Mouse (Mus musculus): ENCODE results near the gene Ptms. TPM values are rescaled to one million over a fixed set of nuclear protein-coding genes. Genes with fewer than 3 reads are reported as not detected.
A peak's percentile ranks its signal among the peaks of the same experiment; 100 is the strongest.

The Ptms gene
- polyA plus RNA-seq, 1 experiment from 2014 or later, result 349 TPM

- Histone ChIP-seq H3K36me3 (peaks cover 28% of the 10 kb centered on the region), H3K4me2 (peak overlapping the region; percentile 91), H3K9ac (peak overlapping the region; percentile 99), H3K4me1 (peaks cover 63% of the 10 kb centered on the region), H3K9me3 (no peaks in the 10 kb centered on the region), H3K27me3 (peaks cover 7% of the 10 kb centered on the region), H3K27ac (peak overlapping the region; percentile 100), H3K4me3 (peak overlapping the region; percentile 91)
- ATAC-seq (ENCODE audit: insufficient number of reproducible peaks, insufficient read depth, low FRiP score, low TSS enrichment, low read depth), result no peak
- 13% methylated on average over 22 of the region's 22 CpGs for WGBS
Measured at GRCm38 (mm10) chr6:124915160-124915941, 4.6 kb downstream of the Ptms start.

- 84% methylated on average over 7 of the region's 7 CpGs for WGBS
- no peak for ATAC-seq (ENCODE audit: insufficient number of reproducible peaks, insufficient read depth, low FRiP score, low TSS enrichment, low read depth)
- H3K4me2 ChIP-seq, result peak overlapping the region; percentile 91
- peaks cover 66% of the 10 kb centered on the region for H3K4me1 ChIP-seq
- peak overlapping the region; percentile 99; the same call in 1 of the 2 replicates for H3K9ac ChIP-seq
- H3K36me3 ChIP-seq, result peaks cover 28% of the 10 kb centered on the region
- no peaks in the 10 kb centered on the region for H3K9me3 ChIP-seq
- peaks cover 13% of the 10 kb centered on the region for H3K27me3 ChIP-seq
- peak overlapping the region; percentile 100; the same call in 1 of the 2 replicates for H3K27ac ChIP-seq
- H3K4me3 ChIP-seq, result peak overlapping the region; percentile 91; the same call in 1 of the 2 replicates
Measured at GRCm38 (mm10) chr6:124914511-124914910, 5.4 kb downstream of the Ptms start.

GRCm38 (mm10) chr6:124913721-124914285 lies 6.1 kb downstream of the Ptms start:
- H3K4me3 ChIP-seq, result no peak overlapping the region
- peaks cover 28% of the 10 kb centered on the region for H3K36me3 ChIP-seq
- no peak overlapping the region for H3K9ac ChIP-seq
- H3K4me2 ChIP-seq, result 0 out of 2 replicates have a peak overlapping the region, but pooled peaks have one; percentile 2
- H3K27ac ChIP-seq, result 0 out of 2 replicates have a peak overlapping the region, but pooled peaks have one; percentile 11
- no peaks in the 10 kb centered on the region for H3K9me3 ChIP-seq
- ATAC-seq (ENCODE audit: insufficient number of reproducible peaks, insufficient read depth, low FRiP score, low TSS enrichment, low read depth), result no peak
- 45% methylated on average over 14 of the region's 14 CpGs for WGBS
- peaks cover 60% of the 10 kb centered on the region for H3K4me1 ChIP-seq
- H3K27me3 ChIP-seq, result peaks cover 17% of the 10 kb centered on the region

GRCm38 (mm10) chr6:124913214-124913613 lies 6.7 kb downstream of the Ptms start:
- H3K27ac ChIP-seq, result peak overlapping the region; percentile 3; the same call in 1 of the 2 replicates
- peaks cover 28% of the 10 kb centered on the region for H3K36me3 ChIP-seq
- 68% methylated on average over 6 of the region's 6 CpGs for WGBS

GRCm38 (mm10) chr6:124911533-124912218 lies 8.2 kb downstream of the Ptms start, which contains the start of gene Lag3:
TSS of gene Lag3 (minus strand) at chr6:124911705.
- peaks cover 28% of the 10 kb centered on the region for H3K36me3 ChIP-seq
- H3K9me3 ChIP-seq, result no peaks in the 10 kb centered on the region
- no peak for ATAC-seq (ENCODE audit: insufficient number of reproducible peaks, insufficient read depth, low FRiP score, low TSS enrichment, low read depth)
- 0 out of 2 replicates have a peak within 1 kb of the TSS, but pooled peaks have one; percentile 32 for H3K9ac ChIP-seq
- 20% methylated on average over 12 of the region's 13 CpGs for WGBS
- H3K27ac ChIP-seq, result peak within 1 kb of the TSS; percentile 55; the same call in 1 of the 2 replicates
- peak within 1 kb of the TSS; percentile 40 for H3K4me2 ChIP-seq
- H3K4me1 ChIP-seq, result peaks cover 52% of the 10 kb centered on the region
- H3K27me3 ChIP-seq, result peaks cover 17% of the 10 kb centered on the region
- no peak within 1 kb of the TSS for H3K4me3 ChIP-seq

More at GRCm38 (mm10) chr6:124913214-124913613, 6.7 kb downstream of the Ptms start:
- H3K9ac ChIP-seq, result no peak overlapping the region
- no peak overlapping the region for H3K4me3 ChIP-seq
- H3K27me3 ChIP-seq, result peaks cover 17% of the 10 kb centered on the region
- peaks cover 54% of the 10 kb centered on the region for H3K4me1 ChIP-seq
- no peaks in the 10 kb centered on the region for H3K9me3 ChIP-seq
- H3K4me2 ChIP-seq, result no peak overlapping the region
- no peak for ATAC-seq (ENCODE audit: insufficient number of reproducible peaks, insufficient read depth, low FRiP score, low TSS enrichment, low read depth)

GRCm38 (mm10) chr6:124910032-124910431 lies 9.9 kb downstream of the Ptms start:
- Histone ChIP-seq H3K4me3 (peak overlapping the region; percentile 26), H3K27ac (no peak overlapping the region), H3K9ac (peak overlapping the region; percentile 66), H3K4me2 (peak overlapping the region; percentile 57), H3K27me3 (peaks cover 17% of the 10 kb centered on the region), H3K4me1 (peaks cover 44% of the 10 kb centered on the region), H3K9me3 (no peaks in the 10 kb centered on the region), H3K36me3 (peaks cover 27% of the 10 kb centered on the region)
- WGBS, result 4% methylated on average over 32 of the region's 32 CpGs
- 0 out of 2 replicates have a peak, but pooled peaks have one; percentile 28 for ATAC-seq (ENCODE audit: insufficient number of reproducible peaks, insufficient read depth, low FRiP score, low TSS enrichment, low read depth)

GRCm38 (mm10) chr6:124907767-124908166 lies 12.1 kb downstream of the Ptms start:
- Histone ChIP-seq H3K4me1 (peaks cover 35% of the 10 kb centered on the region), H3K4me2 (no peak overlapping the region), H3K36me3 (peaks cover 4% of the 10 kb centered on the region; the same call in 1 of the 2 replicates), H3K4me3 (no peak overlapping the region), H3K27ac (no peak overlapping the region), H3K9ac (no peak overlapping the region), H3K9me3 (no peaks in the 10 kb centered on the region), H3K27me3 (peaks cover 17% of the 10 kb centered on the region)
- WGBS, result 81% methylated on average over 1 of the region's 1 CpGs
- ATAC-seq (ENCODE audit: insufficient number of reproducible peaks, insufficient read depth, low FRiP score, low TSS enrichment, low read depth), result no peak

- Histone ChIP-seq H3K9me3 (no peaks in the 10 kb centered on the region), H3K36me3 (no peaks in the 10 kb centered on the region), H3K27ac (peak overlapping the region; percentile 99), H3K4me2 (peak overlapping the region; percentile 81), H3K4me1 (peaks cover 23% of the 10 kb centered on the region), H3K27me3 (peaks cover 9% of the 10 kb centered on the region), H3K4me3 (peak overlapping the region; percentile 51), H3K9ac (peak overlapping the region; percentile 80)
- 36% methylated on average over 13 of the region's 16 CpGs for WGBS
- no peak for ATAC-seq (ENCODE audit: insufficient number of reproducible peaks, insufficient read depth, low FRiP score, low TSS enrichment, low read depth)
Measured at GRCm38 (mm10) chr6:124904991-124905860, 14.7 kb downstream of the Ptms start.

- no peaks in the 10 kb centered on the region for H3K9me3 ChIP-seq
- H3K4me1 ChIP-seq, result peaks cover 16% of the 10 kb centered on the region
- WGBS, result 7% methylated on average over 24 of the region's 24 CpGs
- peak overlapping the region; percentile 51 for H3K4me3 ChIP-seq
- ATAC-seq (ENCODE audit: insufficient number of reproducible peaks, insufficient read depth, low FRiP score, low TSS enrichment, low read depth), result peak; percentile 71
- peak overlapping the region; percentile 99 for H3K27ac ChIP-seq
- 0 out of 2 replicates have a peak, but pooled peaks cover 4% of the 10 kb centered on the region for H3K27me3 ChIP-seq
- no peaks in the 10 kb centered on the region for H3K36me3 ChIP-seq
- H3K9ac ChIP-seq, result peak overlapping the region; percentile 80
- H3K4me2 ChIP-seq, result peak overlapping the region; percentile 81
Measured at GRCm38 (mm10) chr6:124904161-124904981, 15.5 kb downstream of the Ptms start.

GRCm38 (mm10) chr6:124903580-124904151 lies 16.2 kb downstream of the Ptms start:
- Histone ChIP-seq H3K9me3 (no peaks in the 10 kb centered on the region), H3K4me1 (peaks cover 16% of the 10 kb centered on the region), H3K27me3 (no peaks in the 10 kb centered on the region), H3K4me3 (peak overlapping the region; percentile 51), H3K4me2 (peak overlapping the region; percentile 81), H3K9ac (peak overlapping the region; percentile 80), H3K27ac (peak overlapping the region; percentile 99), H3K36me3 (no peaks in the 10 kb centered on the region)
- peak; percentile 69 for ATAC-seq (ENCODE audit: insufficient number of reproducible peaks, insufficient read depth, low FRiP score, low TSS enrichment, low read depth)
- under 1% methylated on average over 23 of the region's 23 CpGs for WGBS
